Mouse (Mus musculus) left cerebral cortex, adult 18-20 months (tissue): Measurements from ENCODE around the gene Esrrg. TPM values are rescaled to one million over a fixed set of nuclear protein-coding genes. Genes with fewer than 3 reads are reported as not detected.

Source experiments
- DNase-seq, 2 experiments: peaks; one replicate each; pipeline ENCODE4 v3.0.0; 2021 to 2022; ENCODE audit warnings: low spot score in 2 of 2, mixed read lengths in 1 of 2
- total RNA-seq, 2 experiments: library from RNA; stranded (reverse); gene quantifications; 2 replicates each; pipeline ENCODE4 v1.2.3; 2021

Gene Esrrg
- total RNA-seq, 2 experiments from 2014 or later: 24.6 to 28.1 TPM

DNA sequence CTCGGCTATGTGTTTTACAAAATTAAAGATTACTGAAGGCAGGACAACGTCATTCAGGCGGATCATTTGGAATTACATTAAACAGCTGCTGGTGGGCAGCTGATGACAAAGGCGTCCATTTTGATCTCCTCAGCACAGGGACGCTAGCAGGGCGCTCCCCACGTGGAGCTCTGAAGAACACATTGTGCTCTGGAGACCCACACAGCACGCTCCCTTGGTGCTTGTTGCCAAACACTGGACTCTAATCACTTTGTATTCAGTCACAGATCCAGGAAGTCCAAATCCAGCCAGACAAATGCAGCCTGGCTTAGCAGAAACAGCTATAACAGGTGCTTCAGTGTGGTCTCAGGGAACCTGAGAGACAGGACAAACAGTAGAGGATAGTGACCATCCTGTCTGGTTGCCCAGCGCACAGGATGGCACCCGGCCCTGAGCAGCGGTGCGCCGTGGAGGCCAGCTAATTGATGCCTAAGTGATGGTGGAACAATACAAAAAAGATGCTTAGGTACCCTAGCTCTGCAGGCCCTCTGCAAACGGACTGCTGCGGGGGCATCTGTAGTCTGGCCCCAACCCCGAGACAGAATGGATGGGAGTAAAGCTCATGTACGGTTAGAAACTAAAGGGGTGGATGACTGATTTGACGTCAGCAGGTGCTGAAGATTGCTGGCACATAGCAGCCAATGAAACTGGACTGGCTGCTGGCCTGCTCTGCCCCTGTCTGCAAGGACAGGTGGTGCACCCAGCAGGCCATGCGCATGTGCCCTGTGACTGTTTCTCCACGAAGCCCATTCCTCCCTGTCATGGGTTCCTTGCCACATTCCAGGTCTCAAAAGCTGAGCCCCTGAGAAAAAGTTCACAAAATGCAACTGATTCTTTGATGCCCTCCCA lies 367.1 kb downstream of the Esrrg start:
- DNase-seq: no peak

- no peak for DNase-seq
These were observed 367.8 kb downstream of the Esrrg start for GRCm38 (mm10) chr1:187976353-187976730.

DNA sequence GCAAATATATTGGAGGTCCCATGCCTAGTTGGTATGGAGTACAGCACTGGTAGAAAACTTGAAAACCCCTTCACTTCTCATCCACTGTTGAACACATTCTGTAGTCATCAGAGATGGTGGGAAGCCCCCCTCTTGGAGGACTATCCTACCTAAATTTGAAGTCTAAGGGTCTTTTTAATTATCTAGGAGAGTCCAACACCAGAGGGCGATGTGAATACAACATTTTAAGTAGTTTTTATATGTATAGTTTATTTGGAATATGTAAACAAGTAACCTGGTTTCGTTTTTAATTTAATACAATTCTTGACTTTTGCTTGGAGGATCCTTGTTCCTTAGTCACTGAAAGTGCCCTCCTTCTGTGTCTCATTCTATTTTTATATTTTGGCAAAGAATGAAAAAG lies 372.4 kb downstream of the Esrrg start:
- no peak for DNase-seq

- DNase-seq: no peak
These were observed 374.6 kb downstream of the Esrrg start for GRCm38 (mm10) chr1:187983177-187983576.

- DNase-seq: no peak
These were observed 381.6 kb downstream of the Esrrg start for GRCm38 (mm10) chr1:187990161-187990560.

GRCm38 (mm10) chr1:187997584-187998338 lies 389.2 kb downstream of the Esrrg start:
- DNase-seq: peak; percentile 39 to 57

DNA sequence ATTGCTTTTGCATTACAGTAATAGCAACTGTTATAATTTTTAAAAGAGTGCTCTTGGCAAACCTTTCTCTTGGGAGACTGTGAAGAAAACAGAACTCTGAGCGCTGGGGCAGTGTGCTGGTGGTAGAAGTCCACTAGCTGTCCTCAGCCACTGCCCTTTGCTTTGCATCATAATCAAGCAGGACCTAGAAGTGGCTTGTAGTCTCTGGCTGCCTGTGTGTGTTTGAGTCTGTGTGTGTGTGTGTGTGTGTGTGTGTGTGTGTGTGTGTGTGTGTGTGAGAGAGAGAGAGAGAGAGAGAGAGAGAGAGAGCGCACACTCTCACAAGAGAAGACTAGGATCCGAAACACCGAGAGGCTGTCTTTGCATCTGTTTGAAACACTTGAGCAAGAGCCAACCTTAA lies 390.5 kb downstream of the Esrrg start:
- no peak for DNase-seq

- no peak for DNase-seq
These were observed 391.6 kb downstream of the Esrrg start for GRCm38 (mm10) chr1:188000189-188000588.

DNA sequence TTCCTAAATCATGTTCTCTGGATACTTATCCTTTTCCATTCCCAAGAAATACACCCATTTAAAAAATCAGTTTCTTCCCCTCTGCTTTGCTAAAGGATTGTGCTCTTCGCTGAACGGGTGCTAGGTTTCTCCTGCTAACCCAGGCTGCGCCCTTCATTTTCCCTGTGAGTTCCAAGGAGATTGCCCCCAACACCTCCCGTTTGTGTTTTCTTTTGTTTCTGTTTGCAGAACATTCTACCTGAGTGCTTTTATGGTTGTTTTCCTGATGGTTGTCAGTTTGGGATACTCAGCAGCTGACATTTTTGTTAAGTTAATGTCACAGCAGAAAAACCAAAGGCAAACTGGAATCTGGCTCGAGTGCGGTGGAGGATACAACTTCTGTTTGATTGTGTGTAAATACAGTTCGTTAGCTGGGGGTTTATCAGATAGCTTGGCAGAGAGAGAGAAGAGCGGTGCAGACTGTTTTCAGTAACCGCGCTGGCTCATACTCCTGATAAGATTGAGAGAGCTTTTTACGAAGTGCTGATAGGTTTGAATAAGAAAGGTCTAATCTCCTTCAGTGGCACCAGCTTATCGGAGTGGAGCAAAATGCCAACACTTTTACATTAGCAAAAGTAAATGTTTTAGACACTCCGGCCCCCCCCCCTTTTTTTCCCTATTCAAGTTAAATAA lies 398.4 kb downstream of the Esrrg start:
- no peak for DNase-seq

DNA sequence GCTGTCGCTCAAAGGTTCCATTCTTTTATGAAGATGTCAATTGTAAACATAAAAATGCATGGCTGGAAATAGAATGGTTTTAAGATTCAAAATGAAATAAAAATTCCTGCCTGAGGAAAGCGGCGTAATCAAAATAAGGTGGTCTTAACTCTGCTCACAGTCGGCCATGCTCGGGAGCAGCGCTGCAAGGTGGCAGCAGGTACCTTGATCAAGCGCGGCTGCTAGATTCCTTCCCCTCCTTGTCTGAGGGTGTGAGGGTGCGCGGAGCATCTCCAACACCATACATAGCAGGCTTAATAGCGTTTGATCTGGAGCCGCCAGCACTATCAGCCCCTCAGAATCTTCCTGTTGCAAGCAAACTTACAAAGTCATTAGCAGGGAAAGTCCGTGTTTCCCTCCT lies 399.9 kb downstream of the Esrrg start:
- no peak for DNase-seq

GRCm38 (mm10) chr1:188009868-188010267 lies 401.3 kb downstream of the Esrrg start:
- no peak for DNase-seq

GRCm38 (mm10) chr1:188010860-188011259 lies 402.3 kb downstream of the Esrrg start:
- DNase-seq: no peak

DNA sequence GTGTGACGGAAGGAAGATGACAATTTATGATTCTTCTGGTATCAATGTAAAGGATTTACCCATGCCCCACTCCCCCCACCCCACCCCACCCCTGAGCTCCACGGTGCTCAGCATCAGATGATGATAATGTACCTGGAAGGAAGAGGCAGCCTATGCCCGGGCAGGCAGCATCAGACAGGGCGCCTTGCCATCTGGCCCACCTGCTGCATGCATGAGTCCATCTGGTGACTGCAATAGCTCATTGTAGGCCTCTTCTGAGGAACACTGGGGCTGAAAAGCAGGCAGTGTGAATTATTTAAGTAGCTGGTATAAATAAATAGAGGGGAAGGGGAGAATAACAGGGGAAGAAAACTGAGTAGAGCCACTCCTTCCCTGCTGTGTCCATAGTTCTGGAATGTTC lies 405.8 kb downstream of the Esrrg start:
- DNase-seq: peak in 1 of 2 experiments; percentile 30

DNA sequence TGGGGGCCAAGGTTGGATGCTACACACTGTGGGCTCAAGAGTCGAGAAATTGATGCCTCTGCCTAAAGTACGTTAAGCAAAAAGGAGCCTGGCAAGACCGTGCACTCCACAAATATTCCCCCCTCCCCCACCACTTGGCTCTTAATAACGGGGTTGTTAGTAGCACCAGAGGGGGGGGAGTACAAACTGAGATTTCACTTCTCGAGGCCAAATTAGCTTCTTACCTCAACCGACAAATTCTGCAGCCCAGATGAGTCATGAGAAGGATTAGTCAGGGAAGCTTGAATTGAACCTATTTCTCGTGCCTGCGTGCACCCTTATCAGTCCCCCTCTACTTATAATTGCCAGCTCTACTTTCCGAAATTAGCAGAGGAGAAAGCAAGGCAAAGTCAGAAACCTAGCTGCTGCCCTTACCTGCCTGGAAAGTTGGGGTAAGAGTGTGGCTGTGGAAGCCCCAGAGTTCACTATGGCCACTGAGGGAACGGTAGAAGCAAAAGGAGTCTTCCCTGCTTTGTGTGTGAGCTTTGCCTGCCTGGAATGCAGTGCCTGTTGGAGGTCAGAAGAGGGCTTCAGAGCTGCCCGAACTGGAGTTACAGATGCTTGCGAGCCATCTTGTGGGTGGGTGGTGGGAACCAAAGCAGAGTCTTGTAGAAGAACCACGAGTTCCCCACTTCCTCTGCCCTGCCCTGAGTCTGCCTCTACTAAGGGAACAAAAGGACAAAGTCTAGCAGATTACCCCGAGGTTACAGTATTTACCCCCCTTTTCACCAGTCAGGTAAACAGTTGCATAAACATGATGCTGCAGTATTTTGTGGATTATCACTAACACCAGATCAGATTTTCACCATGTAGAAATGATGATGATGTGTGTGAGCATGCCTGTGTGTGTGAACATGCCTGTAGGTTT lies 409.6 kb downstream of the Esrrg start:
- DNase-seq: no peak

DNA sequence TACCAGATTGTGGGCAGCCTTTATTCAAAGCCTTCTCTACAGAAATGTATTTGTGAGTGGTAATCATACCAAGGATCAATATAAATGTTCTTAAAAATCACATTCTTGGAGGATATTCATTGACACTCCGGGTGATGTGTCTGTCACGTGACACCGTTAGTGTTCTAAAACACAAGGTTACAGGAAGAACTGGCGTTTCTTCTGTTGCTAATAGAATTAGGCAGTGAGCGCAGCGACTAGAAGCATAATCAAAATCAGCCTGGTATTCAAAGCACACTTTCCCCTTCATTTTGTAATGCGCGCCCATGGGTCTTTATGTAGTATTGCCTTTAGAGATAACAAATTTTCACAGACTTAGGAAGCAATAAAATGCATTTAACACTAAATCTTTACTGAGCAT lies 420.6 kb downstream of the Esrrg start:
- DNase-seq: no peak

DNA sequence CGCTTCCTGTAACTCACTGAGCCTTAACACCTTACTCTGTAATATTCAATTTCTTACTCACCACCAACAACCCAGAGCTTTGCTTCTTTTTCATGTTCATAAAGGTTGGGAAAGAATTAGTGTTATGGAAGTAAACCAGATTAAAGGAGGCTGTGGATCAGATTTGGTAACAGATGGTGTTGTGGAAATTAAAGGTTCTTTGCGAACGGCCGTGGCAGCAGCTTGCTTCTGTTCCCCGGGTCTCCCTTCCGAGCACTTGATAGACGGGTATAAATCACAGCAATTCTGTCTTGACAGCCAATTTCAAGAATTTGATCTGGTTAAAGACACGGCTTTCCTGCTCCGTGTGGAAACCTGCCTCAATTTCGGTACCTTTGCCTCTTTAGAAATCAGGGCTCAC lies 421.5 kb downstream of the Esrrg start:
- DNase-seq: no peak

- DNase-seq: no peak
These were observed 422.7 kb downstream of the Esrrg start for GRCm38 (mm10) chr1:188031276-188031675.

DNA sequence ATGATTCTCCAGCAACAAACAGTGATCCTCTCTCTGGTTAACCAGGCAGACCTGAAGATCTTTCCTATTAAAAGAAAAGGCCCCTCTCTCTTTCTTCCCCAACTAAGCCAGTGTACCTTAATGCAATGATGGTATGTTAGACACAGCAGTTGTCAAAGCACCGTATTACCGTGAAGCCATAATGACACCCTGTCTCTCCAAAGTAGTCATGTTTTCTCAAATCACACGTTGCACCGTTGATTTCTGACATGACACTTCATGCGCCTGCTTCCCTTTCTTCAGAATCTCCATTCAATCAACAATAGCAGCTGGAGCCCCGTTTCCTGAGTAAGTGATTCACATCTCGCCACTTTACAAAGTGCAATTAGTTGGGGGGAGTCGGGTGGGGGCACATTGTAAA lies 427.4 kb downstream of the Esrrg start:
- no peak for DNase-seq

DNA sequence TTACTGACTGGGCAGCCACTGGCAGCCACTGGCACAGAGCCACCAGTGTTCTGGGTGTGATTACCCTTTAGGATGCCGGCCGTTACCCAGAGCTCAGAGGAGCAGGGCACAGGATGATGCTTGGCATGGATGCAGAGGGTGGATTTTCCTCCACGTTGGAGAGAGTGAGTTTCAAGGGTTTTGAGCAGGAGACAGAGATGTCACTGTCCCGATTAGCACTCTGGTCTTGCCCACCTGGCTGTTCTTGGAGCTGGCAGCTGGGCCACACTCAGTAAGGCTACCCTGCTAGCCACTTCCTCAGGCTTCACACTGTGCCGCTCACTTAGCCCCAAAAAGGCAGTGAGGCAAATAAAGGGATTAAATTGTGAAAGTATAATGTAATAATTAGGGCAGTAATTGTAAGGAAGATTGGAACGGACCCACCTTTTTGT lies 438.1 kb downstream of the Esrrg start:
- DNase-seq: no peak

DNA sequence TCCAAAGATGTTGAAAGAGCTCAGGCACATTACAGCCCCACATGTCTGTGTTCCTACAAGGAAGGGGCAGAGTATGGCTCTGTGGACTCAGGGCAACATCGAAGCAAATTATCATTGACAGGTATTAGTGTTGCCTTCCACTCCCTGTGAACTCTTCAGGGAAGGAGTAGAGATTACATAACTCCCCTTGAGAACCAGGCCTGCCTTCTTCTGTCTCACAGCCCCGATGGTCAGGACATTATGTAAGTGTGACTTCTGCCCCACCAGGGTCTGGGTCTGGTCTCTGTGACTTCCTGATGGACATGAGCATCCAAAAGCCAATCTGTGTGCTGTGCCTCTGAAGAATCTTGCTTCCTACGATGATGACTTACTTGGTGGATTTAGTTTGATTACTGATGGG lies 438.6 kb downstream of the Esrrg start:
- no peak for DNase-seq

- DNase-seq: no peak
These were observed 447.3 kb downstream of the Esrrg start for GRCm38 (mm10) chr1:188055888-188056287.
